Mouse (Mus musculus): Measurements from ENCODE around the gene Phrf1. TPM values are rescaled to one million over a fixed set of nuclear protein-coding genes. Genes with fewer than 3 reads are reported as not detected.

The Phrf1 gene
- polyA plus RNA-seq, 1 experiment from 2014 or later, result 72.1 TPM

- H3K27me3 ChIP-seq (ENCODE audit: control insufficient read depth, insufficient read depth, low read length), result no peaks in the 10 kb centered on the region
- H3K4me3 ChIP-seq (ENCODE audit: low read depth, low read length), result peak within 1 kb of the TSS; percentile 53
- peaks cover 29% of the 10 kb centered on the region for H3K36me3 ChIP-seq (ENCODE audit: control insufficient read depth, insufficient read depth, low read length)
- peak within 1 kb of the TSS; percentile 38; the same call in 1 of the 2 replicates for H3K9ac ChIP-seq (replicated peaks; ENCODE audit: low read depth, low read length)
- H3K4me1 ChIP-seq (ENCODE audit: control insufficient read depth, insufficient read depth, low read length), result 0 out of 2 replicates have a peak, but pooled peaks cover 2% of the 10 kb centered on the region
- WGBS, result 12% methylated on average over 25 of the region's 25 CpGs
- no peak within 1 kb of the TSS for H3K27ac ChIP-seq (ENCODE audit: low read length)
- H3K4me2 ChIP-seq (replicated peaks; ENCODE audit: low read depth, low read length), result peak within 1 kb of the TSS; percentile 78
- no peaks in the 10 kb centered on the region for H3K9me3 ChIP-seq (ENCODE audit: control insufficient read depth, low read depth, low read length)
- peak; percentile 21; the same call in 1 of the 2 replicates for ATAC-seq (ENCODE audit: insufficient number of reproducible peaks, insufficient read depth, low FRiP score, low read depth)
These were observed 37.4 kb downstream of the Phrf1 start, which contains the start of gene Irf7 for GRCm38 (mm10) chr7:141265739-141266561. Gene Irf7, minus strand, starts transcription at chr7:141266481.

GRCm38 (mm10) chr7:141268466-141269272 is 40.1 kb downstream of the Phrf1 start:
- Histone ChIP-seq H3K9me3 (ENCODE audit: control insufficient read depth, low read depth, low read length) (no peaks in the 10 kb centered on the region), H3K9ac (replicated peaks; ENCODE audit: low read depth, low read length) (no peak overlapping the region), H3K27ac (ENCODE audit: low read length) (no peak overlapping the region), H3K36me3 (ENCODE audit: control insufficient read depth, insufficient read depth, low read length) (peaks cover 4% of the 10 kb centered on the region; the same call in 1 of the 2 replicates), H3K4me3 (ENCODE audit: low read depth, low read length) (no peak overlapping the region), H3K4me2 (replicated peaks; ENCODE audit: low read depth, low read length) (no peak overlapping the region), H3K27me3 (ENCODE audit: control insufficient read depth, insufficient read depth, low read length) (no peaks in the 10 kb centered on the region), H3K4me1 (ENCODE audit: control insufficient read depth, insufficient read depth, low read length) (0 out of 2 replicates have a peak, but pooled peaks cover 2% of the 10 kb centered on the region)
- 70% methylated on average over 24 of the region's 24 CpGs for WGBS
- ATAC-seq (ENCODE audit: insufficient number of reproducible peaks, insufficient read depth, low FRiP score, low read depth), result no peak

- Histone ChIP-seq H3K27me3 (ENCODE audit: control insufficient read depth, insufficient read depth, low read length) (no peaks in the 10 kb centered on the region), H3K36me3 (ENCODE audit: control insufficient read depth, insufficient read depth, low read length) (no peaks in the 10 kb centered on the region), H3K9ac (replicated peaks; ENCODE audit: low read depth, low read length) (no peak overlapping the region), H3K9me3 (ENCODE audit: control insufficient read depth, low read depth, low read length) (no peaks in the 10 kb centered on the region), H3K4me3 (ENCODE audit: low read depth, low read length) (no peak overlapping the region), H3K27ac (ENCODE audit: low read length) (no peak overlapping the region), H3K4me2 (replicated peaks; ENCODE audit: low read depth, low read length) (no peak overlapping the region), H3K4me1 (ENCODE audit: control insufficient read depth, insufficient read depth, low read length) (0 out of 2 replicates have a peak, but pooled peaks cover 2% of the 10 kb centered on the region)
- no peak for ATAC-seq (ENCODE audit: insufficient number of reproducible peaks, insufficient read depth, low FRiP score, low read depth)
- 76% methylated on average over 14 of the region's 14 CpGs for WGBS
These were observed 40.6 kb downstream of the Phrf1 start for GRCm38 (mm10) chr7:141269273-141269545.

- Histone ChIP-seq H3K9me3 (ENCODE audit: control insufficient read depth, low read depth, low read length) (no peaks in the 10 kb centered on the region), H3K4me3 (ENCODE audit: low read depth, low read length) (no peak overlapping the region), H3K27ac (ENCODE audit: low read length) (no peak overlapping the region), H3K4me2 (replicated peaks; ENCODE audit: low read depth, low read length) (no peak overlapping the region), H3K4me1 (ENCODE audit: control insufficient read depth, insufficient read depth, low read length) (0 out of 2 replicates have a peak, but pooled peaks cover 2% of the 10 kb centered on the region), H3K9ac (replicated peaks; ENCODE audit: low read depth, low read length) (no peak overlapping the region), H3K36me3 (ENCODE audit: control insufficient read depth, insufficient read depth, low read length) (no peaks in the 10 kb centered on the region), H3K27me3 (ENCODE audit: control insufficient read depth, insufficient read depth, low read length) (no peaks in the 10 kb centered on the region)
- no peak for ATAC-seq (ENCODE audit: insufficient number of reproducible peaks, insufficient read depth, low FRiP score, low read depth)
- WGBS, result 85% methylated on average over 3 of the region's 3 CpGs
These were observed 42.0 kb downstream of the Phrf1 start for GRCm38 (mm10) chr7:141270631-141271030.

- Histone ChIP-seq H3K9me3 (ENCODE audit: control insufficient read depth, low read depth, low read length) (no peaks in the 10 kb centered on the region), H3K27ac (ENCODE audit: low read length) (no peak overlapping the region), H3K4me3 (ENCODE audit: low read depth, low read length) (no peak overlapping the region), H3K4me1 (ENCODE audit: control insufficient read depth, insufficient read depth, low read length) (peaks cover 7% of the 10 kb centered on the region; the same call in 1 of the 2 replicates), H3K4me2 (replicated peaks; ENCODE audit: low read depth, low read length) (no peak overlapping the region), H3K27me3 (ENCODE audit: control insufficient read depth, insufficient read depth, low read length) (no peaks in the 10 kb centered on the region), H3K36me3 (ENCODE audit: control insufficient read depth, insufficient read depth, low read length) (no peaks in the 10 kb centered on the region), H3K9ac (replicated peaks; ENCODE audit: low read depth, low read length) (no peak overlapping the region)
- ATAC-seq (ENCODE audit: insufficient number of reproducible peaks, insufficient read depth, low FRiP score, low read depth), result no peak
- 79% methylated on average over 9 of the region's 9 CpGs for WGBS
These were observed 46.8 kb downstream of the Phrf1 start for GRCm38 (mm10) chr7:141275356-141275755.

- no peak for ATAC-seq (ENCODE audit: insufficient number of reproducible peaks, insufficient read depth, low FRiP score, low read depth)
- Histone ChIP-seq H3K4me2 (replicated peaks; ENCODE audit: low read depth, low read length) (no peak within 1 kb of the TSS), H3K4me1 (ENCODE audit: control insufficient read depth, insufficient read depth, low read length) (peaks cover 7% of the 10 kb centered on the region; the same call in 1 of the 2 replicates), H3K4me3 (ENCODE audit: low read depth, low read length) (no peak within 1 kb of the TSS), H3K27ac (ENCODE audit: low read length) (no peak within 1 kb of the TSS), H3K9ac (replicated peaks; ENCODE audit: low read depth, low read length) (no peak within 1 kb of the TSS), H3K36me3 (ENCODE audit: control insufficient read depth, insufficient read depth, low read length) (no peaks in the 10 kb centered on the region), H3K9me3 (ENCODE audit: control insufficient read depth, low read depth, low read length) (no peaks in the 10 kb centered on the region), H3K27me3 (ENCODE audit: control insufficient read depth, insufficient read depth, low read length) (no peaks in the 10 kb centered on the region)
- WGBS, result 47% methylated on average over 11 of the region's 11 CpGs
These were observed 48.0 kb downstream of the Phrf1 start, which contains the start of gene Cdhr5 for GRCm38 (mm10) chr7:141276546-141276945. Gene Cdhr5, minus strand, starts transcription at chr7:141276786.

- WGBS, result 76% methylated on average over 11 of the region's 11 CpGs
- no peak overlapping the region for H3K9ac ChIP-seq (replicated peaks; ENCODE audit: low read depth, low read length)
- H3K4me1 ChIP-seq (ENCODE audit: control insufficient read depth, insufficient read depth, low read length), result peaks cover 7% of the 10 kb centered on the region; the same call in 1 of the 2 replicates
These were observed 49.4 kb downstream of the Phrf1 start for GRCm38 (mm10) chr7:141277701-141278678.

More at GRCm38 (mm10) chr7:141277701-141278678, 49.4 kb downstream of the Phrf1 start:
- Histone ChIP-seq H3K27me3 (ENCODE audit: control insufficient read depth, insufficient read depth, low read length) (no peaks in the 10 kb centered on the region), H3K4me3 (ENCODE audit: low read depth, low read length) (no peak overlapping the region), H3K9me3 (ENCODE audit: control insufficient read depth, low read depth, low read length) (no peaks in the 10 kb centered on the region), H3K4me2 (replicated peaks; ENCODE audit: low read depth, low read length) (peak overlapping the region; percentile 74), H3K36me3 (ENCODE audit: control insufficient read depth, insufficient read depth, low read length) (no peaks in the 10 kb centered on the region), H3K27ac (ENCODE audit: low read length) (no peak overlapping the region)
- 0 out of 2 replicates have a peak, but pooled peaks have one; percentile 3 for ATAC-seq (ENCODE audit: insufficient number of reproducible peaks, insufficient read depth, low FRiP score, low read depth)
